Mouse (Mus musculus) thymus, postnatal 14 days (tissue): ENCODE results near the gene Slc25a44.
"Not testable (repeated sequence)": the region's sequence is repeated elsewhere in the genome, so short reads cannot be mapped to it uniquely, and the experiment has no call there.

ENCODE experiments used
- DNase-seq: peaks from one replicate; pipeline ENCODE4 v3.0.0; 2021

Gene Slc25a44

DNA sequence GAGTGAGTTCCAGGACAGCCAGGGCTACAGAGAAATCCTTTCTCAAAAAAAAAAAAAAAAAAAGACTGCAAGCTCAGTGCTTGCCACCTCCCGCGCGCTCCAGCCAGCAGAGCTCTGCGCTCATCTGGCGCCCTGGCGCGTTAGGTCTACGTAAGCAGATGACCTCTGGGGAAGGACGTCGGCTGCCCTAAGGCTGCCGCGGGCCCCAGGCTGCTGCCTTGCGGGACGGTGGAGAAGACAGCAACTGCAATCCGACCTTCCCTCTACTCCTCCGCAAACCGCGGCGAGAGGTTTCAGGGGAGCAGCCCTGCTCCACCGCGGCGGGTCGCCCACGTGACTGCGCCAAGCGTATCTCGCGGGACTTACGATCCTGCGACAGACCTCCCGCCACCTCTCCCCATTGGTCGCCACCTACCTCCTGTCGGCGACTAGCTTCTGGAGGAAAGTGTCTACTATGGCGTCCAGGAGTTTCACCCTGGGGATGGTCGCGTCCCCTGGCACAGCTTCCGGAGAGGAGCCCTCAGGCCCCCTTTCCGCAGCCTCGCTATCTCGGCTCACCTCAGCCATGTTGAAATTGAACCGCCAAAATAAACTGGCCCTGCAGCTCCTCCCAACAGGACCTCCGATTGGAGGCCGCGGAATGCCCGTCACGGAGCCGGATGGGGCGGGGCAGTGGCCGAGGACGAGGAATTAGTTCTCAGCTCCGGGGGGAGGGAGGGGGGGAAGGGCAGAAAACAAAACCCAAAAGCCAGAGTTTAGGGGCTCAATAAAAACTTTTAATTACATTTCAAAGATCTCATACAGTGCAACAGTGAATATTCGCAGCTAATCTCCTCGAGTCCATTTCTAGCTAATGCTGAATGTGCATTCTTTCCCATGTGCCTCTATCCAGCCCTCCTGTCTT is 14.9 kb downstream of the Slc25a44 start, which contains the start of gene Pmf1:
Gene Pmf1 (minus strand): TSS at position 591 of the 904 bp plus-strand sequence.
- DNase-seq, result peak; percentile 93

DNA sequence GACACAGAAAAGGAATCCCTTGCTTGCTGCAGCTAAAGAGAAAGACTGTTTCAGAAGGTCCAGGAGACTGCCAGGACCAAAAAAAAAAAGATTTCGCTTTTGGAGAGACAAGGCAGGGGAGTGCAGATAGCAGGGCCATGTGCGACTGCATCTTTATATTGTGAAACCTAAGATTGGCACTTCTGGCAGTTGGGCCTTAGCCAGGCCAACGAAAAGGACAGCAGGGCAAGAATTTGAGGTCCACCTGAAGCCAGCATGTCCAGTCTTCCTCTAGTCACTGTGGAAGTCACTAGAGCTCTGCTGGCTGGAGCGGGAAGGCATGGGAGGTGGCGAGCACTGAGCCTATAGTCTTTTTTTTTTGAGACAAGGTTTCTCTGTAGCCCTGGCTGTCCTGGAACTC is 16.0 kb downstream of the Slc25a44 start:
- no peak for DNase-seq

DNA sequence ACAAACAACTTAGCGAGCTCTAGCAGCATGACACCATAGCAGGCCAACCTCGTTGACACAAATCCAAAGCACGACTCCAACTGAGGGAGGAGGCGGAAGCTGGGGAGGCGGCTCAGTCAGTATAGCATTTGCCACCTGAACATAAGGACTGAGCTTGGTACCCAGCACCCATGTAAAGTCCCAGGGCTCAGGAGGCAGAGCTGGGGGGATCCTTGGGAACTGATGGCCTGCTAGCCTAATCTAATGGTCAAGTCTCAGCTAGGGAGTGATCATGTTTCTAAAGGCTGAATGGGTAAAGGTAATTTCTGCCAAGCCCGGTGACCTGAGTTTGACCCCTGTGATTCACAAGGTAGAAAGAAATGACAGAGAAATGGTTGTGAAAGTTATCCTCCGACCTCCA is 17.4 kb downstream of the Slc25a44 start:
- no peak for DNase-seq

DNA sequence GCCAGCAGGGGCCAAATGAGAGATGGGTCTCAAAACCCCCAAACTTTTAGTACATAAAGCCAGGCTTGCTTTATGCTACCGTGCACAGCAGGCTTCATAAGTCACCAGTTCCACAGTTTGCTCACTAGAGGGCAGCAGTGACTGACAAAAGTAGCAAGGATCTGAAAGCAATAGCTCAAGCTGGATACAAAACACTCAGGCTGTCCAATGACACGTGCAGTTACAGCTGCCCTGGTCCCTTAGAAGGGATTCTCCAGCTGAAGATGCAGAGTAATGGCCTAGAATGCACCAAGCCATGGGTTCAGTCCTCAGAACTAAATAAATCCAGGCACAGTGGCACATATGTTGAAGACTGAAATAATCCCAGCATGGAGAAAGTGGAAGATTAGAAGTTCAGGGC is 17.8 kb downstream of the Slc25a44 start:
- DNase-seq, result peak; percentile 72

DNA sequence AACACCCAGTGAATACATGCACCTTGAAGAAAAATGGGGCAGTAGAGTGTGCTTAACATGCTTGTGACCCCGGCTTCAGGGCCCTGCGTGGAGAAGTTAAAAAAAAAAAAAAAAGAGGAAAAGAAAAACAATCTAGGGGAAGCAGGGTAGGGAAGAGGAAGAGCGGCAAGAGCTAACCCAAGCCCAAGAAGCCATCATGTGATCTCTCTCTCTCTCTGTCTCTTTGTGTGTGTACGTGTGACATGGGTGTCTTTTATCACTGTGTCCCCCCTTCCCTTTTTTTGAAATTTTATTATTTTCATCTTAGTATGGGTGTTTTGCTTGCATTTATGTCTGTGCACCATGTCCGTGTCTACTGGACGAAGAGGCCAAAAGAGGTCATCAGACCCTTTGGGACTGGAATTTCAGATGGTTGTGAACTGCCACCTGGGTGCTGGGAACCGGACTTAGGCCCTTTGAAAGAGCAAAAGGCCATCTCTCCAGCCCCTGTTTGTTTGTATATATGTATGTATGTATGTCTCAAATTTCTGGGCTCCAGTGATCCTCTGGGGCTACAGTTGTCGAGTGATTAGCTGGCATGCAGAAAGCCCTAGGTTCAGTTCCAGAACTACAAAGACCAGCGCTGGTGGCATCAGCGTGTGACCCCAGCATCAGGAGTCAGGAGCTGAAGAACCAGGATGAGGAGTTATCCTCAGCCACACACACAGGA is 21.3 kb downstream of the Slc25a44 start:
- no peak for DNase-seq

DNA sequence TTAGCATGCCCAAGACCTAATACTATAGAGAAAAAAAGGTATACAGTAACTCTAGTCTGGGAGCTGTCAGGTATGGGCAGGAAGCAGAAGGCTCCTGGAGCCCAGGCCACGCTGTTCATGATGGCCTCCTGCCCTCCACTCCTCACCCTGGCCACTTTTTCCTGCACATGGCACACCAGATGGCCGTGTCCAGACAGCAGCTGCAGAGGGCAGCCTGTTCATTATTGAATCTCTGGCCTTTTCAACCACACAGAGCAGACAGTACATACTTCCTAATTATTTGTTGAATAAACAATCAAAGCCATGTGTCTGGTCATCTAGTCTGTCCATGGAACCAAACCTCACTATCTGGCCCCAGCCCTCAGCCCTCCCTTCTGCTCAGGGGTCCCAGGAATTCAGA is 26.3 kb downstream of the Slc25a44 start:
- DNase-seq, result no peak

DNA sequence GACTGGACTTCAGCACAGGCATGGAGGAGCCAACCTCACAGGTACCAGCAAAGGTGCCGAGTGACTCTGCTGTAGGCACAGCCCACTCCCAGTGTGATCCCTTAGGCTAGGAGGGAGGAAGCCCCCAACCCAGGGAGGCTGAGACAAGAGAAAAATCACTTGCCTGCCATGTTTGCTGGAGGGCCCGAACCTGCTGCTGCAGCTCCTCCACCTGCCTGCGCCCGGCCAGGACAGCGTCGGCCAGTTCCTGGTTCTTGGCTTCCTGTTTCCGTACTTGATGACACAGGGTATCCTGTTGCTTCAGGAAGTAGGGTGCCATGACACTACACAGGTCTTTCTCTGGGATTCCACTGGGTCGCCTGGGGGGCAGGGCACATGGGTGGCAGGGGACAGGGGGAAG is 29.2 kb downstream of the Slc25a44 start:
- no peak for DNase-seq

DNA sequence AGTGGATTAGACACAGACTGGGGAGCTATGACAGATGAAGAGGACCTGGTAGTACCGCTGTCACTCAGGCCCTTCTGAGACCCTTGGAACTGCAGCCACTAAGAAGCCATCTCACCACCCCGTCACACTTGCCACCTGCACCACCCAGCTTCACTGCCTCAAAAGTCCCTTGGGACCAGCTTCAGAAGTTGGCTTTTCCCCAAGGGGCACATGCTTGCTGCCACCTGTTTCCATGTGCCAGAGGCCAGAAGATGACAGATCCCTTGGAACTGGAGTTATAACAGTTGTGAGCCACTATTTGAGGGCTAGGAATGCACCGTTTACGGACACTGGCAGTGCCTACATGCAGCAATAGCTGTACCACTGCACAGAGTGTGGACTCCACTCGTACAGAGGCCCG is 29.7 kb downstream of the Slc25a44 start:
- DNase-seq, result no peak

DNA sequence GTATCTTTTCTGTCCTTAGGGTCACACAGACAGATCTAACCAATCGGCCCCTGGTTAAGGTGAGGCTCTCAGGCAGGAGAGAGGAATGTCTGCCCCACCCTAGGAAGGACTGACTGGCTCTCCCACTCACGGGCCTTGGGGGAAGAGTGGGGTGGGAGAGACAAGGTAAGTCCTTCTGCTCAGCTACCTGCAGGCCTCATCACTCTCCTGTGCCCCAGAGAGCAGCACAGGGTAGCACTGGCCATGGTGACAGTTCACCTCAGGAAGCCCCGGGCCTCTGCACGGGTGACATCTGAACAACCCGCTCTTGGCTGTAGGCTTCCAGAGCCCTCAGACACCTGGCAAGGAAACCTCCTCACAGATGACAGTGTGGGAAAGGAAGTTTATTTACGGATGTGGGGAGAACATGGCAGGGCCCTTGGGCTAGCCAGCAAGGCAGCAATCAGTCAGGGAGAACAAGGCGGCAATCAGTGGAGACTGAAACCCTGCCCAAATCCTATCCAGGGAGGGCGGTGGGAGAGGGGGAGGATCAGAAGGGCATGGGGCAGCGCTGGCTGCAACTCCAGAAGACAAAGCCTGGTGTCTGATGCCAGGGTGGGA is 31.1 kb downstream of the Slc25a44 start:
- DNase-seq, result no peak

DNA sequence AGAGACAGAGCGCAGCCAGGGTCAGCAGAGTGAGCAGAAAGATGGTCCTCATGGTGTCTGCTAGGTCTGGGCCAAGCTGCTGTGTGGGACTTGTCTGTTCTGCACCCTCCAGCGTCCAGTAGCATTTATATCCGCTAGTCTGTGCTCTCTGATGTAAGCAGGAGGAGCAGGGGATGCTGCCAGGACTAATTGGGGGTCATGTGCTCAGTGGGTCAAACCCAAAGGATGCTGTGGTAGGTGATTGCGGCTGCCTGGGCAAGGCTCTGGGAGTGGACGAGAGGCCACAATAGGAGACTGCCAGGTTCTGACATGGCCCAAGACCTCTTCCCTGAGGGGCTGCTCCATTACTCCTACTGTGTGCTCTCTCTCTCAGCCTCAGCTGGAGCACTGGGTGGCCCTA is 40.6 kb downstream of the Slc25a44 start, which contains the start of gene Bglap:
Gene Bglap (minus strand): TSS at position 101 of the 400 bp plus-strand sequence.
- DNase-seq, result no peak

DNA sequence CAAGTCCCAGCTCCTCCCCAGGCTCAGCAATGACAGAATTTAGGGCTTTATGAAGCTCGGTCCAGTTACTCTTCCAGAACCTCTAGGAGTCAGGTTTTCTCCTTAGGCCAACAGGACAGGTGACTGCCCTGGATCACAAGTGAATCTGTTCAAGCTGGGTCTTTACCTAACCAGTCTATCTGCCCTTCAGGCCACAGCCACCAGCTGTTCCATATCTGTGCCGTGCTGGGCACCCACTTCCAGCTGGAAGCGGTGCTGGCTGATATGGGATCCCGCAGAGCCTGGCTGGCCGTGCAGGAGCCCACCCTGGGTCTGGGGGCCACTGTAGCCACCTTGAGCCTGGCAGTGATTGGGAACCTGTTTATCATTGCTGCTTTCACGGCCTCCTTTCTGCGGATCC is 42.6 kb downstream of the Slc25a44 start:
- DNase-seq, result not testable (repeated sequence)

DNA sequence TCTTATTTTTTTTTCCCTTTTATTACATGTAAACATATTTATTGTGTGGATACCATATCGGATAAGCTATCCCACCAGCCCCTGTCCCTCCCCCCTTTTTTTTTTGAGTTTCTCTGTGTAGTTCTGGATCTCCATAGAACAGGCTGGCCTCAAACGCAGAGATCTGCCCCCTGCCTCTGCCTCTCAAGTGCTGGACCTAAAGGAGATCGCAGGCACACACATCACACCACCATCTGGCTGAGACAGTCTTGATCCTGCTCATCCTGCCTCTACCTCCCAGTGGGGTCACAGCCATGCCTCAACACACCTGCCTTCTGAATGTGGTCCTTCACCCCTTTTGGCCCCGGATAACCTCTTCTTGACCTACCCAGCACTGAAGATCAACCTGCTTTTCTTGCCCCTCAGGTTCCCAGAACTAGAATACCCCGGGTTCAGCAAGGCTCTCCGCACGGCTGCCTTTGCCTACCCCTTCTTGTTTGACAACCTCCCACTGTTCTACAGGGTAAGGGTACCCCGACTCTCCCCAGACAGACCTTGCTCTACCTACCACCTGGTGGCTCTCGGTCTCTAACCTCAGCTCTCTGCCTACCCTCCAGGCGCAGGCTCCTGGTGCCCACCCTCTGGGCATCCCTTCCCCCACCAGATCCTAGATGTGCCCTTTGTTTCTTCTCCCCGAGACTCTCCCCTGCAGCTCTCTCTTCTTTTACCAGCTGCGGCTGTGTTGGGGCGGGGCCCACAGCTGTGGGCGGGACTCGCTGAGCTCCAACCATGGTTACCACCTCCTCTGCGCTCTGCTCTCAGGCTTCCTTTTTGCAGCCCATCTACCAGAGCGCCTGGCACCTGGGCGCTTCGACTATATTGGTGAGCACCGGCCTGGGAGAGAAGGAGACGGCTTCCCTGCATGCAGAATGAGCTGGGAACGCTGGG is 43.3 kb downstream of the Slc25a44 start:
- peak; percentile 83 for DNase-seq

DNA sequence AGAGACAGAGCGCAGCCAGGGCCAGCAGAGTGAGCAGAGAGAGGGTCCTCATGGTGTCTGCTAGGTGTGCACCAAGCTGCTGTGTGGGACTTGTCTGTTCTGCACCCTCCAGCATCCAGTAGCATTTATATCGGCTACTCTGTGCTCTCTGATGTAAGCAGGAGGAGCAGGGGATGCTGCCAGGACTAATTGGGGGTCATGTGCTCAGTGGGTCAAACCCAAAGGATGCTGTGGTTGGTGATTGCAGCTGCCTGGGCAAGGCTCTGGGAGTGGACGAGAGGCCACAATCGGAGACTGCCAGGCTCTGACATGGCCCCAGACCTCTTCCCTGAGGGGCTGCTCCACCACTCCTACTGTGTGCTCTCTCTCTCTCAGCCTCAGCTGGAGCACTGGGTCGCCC is 46.3 kb downstream of the Slc25a44 start, which contains the start of gene Bglap2:
Gene Bglap2 (minus strand): TSS at position 101 of the 400 bp plus-strand sequence.
- DNase-seq, result not testable (repeated sequence)

DNA sequence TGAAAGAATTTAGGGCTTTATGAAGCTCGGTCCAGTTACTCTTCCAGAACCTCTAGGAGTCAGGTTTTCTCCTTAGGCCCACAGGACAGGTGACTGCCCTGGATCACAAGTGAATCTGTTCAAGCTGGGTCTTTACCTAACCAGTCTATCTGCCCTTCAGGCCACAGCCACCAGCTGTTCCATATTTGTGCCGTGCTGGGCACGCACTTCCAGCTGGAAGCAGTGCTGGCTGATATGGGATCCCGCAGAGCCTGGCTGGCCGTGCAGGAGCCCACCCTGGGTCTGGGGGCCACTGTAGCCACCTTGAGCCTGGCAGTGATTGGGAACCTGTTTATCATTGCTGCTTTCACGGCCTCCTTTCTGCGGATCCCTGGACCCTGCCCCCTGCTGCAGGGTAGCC is 48.3 kb downstream of the Slc25a44 start:
- DNase-seq, result not testable (repeated sequence)

DNA sequence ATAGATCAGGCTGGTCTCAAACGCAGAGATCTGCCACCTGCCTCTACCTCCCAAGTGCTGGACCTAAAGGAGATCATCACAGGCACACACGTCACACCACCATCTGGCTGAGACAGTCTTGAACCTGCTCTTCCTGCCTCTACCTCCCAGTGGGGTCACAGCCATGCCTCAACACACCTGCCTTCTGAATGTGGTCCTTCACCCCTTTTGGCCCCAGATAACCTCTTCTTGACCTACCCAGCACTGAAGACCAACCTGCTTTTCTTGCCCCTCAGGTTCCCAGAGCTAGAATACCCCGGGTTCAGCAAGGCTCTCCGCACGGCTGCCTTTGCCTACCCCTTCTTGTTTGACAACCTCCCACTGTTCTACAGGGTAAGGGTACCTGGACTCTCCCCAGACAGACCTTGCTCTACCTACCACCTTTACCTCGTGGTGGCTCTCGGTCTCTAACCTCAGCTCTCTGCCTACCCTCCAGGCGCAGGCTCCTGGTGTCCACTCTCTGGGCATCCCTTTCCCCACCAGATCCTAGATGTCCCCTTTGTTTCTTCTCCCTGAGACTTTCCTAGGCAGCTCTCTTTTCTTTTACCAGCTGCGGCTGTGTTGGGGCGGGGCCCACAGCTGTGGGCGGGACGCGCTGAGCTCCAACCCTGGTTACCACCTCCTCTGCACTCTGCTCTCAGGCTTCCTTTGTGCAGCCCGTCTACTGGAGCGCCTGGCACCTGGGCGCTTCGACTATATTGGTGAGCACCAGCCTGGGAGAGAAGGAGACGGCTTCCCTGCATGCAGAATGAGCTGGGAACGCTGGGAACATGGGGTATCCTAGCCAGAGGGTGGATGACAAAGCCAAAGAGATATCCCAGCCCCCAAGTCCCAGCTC is 49.0 kb downstream of the Slc25a44 start:
- peak; percentile 71 for DNase-seq

DNA sequence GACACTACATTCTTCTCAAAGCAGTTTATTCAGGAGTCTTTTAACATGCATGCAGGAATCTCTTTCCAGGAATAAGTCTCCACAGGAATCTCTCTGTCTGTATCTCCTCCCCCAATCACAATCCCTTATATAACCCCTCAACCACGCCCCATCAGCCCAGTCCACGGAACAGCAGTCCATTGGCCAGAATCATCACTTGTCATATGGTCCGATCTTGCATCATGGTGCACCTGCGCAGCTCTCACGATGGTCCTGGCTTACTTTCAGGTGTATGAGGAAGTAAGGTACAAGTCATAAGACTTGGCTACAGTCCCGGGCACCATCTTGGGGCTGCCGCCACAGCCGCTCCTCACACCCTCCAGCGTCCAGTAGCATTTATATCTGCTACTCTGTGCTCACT is 52.3 kb downstream of the Slc25a44 start, which contains the start of gene Bglap3:
Gene Bglap3 (minus strand): TSS at position 101 of the 400 bp plus-strand sequence.
- DNase-seq, result not testable (repeated sequence)

DNA sequence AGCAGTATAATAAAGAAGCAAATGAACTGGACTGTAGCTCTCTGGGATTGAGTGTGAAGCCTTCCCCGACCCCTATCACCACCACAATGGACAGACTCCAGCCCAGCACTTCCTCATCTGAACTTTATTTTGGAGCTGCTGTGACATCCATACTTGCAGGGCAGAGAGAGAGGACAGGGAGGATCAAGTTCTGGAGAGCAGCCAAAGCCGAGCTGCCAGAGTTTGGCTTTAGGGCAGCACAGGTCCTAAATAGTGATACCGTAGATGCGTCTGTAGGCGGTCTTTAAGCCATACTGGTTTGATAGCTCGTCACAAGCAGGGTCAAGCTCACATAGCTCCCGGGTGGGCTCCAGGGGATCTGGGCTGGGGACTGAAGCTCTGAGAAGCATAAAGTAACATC is 56.4 kb downstream of the Slc25a44 start:
- DNase-seq, result not testable (repeated sequence)

DNA sequence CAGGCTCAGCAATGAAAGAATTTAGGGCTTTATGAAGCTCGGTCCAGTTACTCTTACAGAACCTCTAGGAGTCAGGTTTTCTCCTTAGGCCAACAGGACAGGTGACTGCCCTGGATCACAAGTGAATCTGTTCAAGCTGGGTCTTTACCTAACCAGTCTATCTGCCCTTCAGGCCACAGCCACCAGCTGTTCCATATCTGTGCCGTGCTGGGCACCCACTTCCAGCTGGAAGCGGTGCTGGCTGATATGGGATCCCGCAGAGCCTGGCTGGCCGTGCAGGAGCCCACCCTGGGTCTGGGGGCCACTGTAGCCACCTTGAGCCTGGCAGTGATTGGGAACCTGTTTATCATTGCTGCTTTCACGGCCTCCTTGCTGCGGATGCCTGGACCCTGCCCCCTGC is 57.4 kb downstream of the Slc25a44 start:
- DNase-seq, result not testable (repeated sequence)

DNA sequence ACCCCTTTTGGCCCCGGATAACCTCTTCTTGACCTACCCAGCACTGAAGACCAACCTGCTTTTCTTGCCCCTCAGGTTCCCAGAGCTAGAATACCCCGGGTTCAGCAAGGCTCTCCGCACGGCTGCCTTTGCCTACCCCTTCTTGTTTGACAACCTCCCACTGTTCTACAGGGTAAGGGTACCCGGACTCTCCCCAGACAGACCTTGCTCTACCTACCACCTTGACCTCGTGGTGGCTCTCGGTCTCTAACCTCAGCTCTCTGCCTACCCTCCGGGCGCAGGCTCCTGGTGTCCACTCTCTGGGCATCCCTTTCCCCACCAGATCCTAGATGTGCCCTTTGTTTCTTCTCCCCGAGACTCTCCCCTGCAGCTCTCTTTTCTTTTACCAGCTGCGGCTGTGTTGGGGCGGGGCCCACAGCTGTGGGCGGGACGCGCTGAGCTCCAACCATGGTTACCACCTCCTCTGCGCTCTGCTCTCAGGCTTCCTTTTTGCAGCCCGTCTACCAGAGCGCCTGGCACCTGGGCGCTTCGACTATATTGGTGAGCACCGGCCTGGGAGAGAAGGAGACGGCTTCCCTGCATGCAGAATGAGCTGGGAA is 58.0 kb downstream of the Slc25a44 start:
- peak; percentile 88 for DNase-seq

DNA sequence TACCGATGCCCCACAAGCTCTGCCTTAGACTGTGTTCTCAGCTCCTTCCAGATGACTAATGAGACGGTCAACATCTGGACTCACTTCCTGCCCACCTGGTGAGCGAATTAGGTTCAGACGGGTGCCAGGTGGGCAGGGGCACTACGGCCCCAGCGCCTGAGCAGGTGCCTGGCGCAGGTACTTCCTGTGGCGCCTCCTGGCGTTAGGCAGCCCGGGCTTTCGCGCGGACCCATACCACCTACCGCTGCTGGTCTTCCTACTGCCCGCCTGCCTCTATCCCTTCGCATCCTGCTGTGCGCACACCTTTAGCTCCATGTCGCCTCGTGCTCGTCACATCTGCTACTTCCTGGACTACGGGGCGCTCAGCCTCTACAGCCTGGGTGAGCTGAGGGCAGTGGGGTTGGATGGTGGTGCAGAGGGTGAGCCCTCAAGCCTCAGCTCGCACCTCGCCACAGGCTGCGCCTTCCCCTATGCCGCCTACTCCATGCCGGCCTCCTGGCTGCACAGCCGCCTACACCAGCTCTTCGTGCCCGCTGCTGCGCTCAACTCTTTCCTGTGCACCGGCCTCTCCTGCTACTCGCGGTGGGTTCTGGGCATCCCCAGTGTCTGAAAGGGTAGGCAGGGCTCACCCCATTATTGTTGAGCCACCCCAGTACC is 59.1 kb downstream of the Slc25a44 start:
- DNase-seq, result peak; percentile 27
